Mouse (Mus musculus) heart, embryonic 14.5 days (tissue): ENCODE data around the gene Gna15. TPM values are rescaled to one million over a fixed set of nuclear protein-coding genes. Genes with fewer than 3 reads are reported as not detected.

Source experiments
- ATAC-seq: fragments of 200-750 bp; cut with Nextera tagmentation; 2 replicates; pipeline ENCODE4 v1.8.0; 2017; ENCODE audit warnings: low read depth, moderate TSS enrichment; ENCODE audit not compliant: insufficient number of reproducible peaks, insufficient read depth, low FRiP score
- H3K27ac ChIP-seq, 2 experiments: fragments of 200-500 bp in 1 of 2; fragments of 300-500 bp in 1 of 2; sonication (generic) in 1 of 2; replicated peaks in 1 of 2; 2 replicates each; pipeline ENCODE4 v1.5.1; 2012 to 2014; ENCODE audit warnings: low read depth in 2 of 2, low read length in 2 of 2, control low read depth in 1 of 2, mild to moderate bottlenecking in 1 of 2, mixed read lengths in 1 of 2; ENCODE audit not compliant: control insufficient read depth in 1 of 2, insufficient read depth in 1 of 2
- H3K27me3 ChIP-seq: fragments of 300-500 bp; sonication (generic); 2 replicates; pipeline ENCODE4 v1.6.1; 2014; ENCODE audit warnings: mild to moderate bottlenecking, low read length, control low read depth; ENCODE audit not compliant: control insufficient read depth, insufficient read depth
- H3K36me3 ChIP-seq: fragments of 300-500 bp; sonication (generic); 2 replicates; pipeline ENCODE4 v1.6.1; 2014; ENCODE audit warnings: mild to moderate bottlenecking, control low read depth, low read length, mixed read lengths; ENCODE audit not compliant: control insufficient read depth, insufficient read depth
- H3K4me1 ChIP-seq, 2 experiments: fragments of 200-500 bp in 1 of 2; fragments of 300-500 bp in 1 of 2; sonication (generic) in 1 of 2; 2 replicates each; pipeline ENCODE4 v1.6.1; 2012 to 2014; ENCODE audit warnings: low read length in 2 of 2, control low read depth in 1 of 2, mixed read lengths in 1 of 2; ENCODE audit not compliant: control insufficient read depth in 2 of 2, insufficient read depth in 2 of 2
- H3K4me2 ChIP-seq: fragments of 300-500 bp; sonication (generic); 2 replicates; pipeline ENCODE4 v1.6.1; 2014; ENCODE audit warnings: mild to moderate bottlenecking, low read length
- H3K4me3 ChIP-seq, 2 experiments: fragments of 200-500 bp in 1 of 2; fragments of 300-500 bp in 1 of 2; sonication (generic) in 1 of 2; 2 replicates each; pipeline ENCODE4 v1.5.1; 2012 to 2014; ENCODE audit warnings: low read length in 2 of 2, mild to moderate bottlenecking in 2 of 2, control low read depth in 1 of 2, low read depth in 1 of 2, moderate library complexity in 1 of 2; ENCODE audit not compliant: control insufficient read depth in 1 of 2, insufficient read depth in 1 of 2
- H3K9ac ChIP-seq: fragments of 300-500 bp; sonication (generic); 2 replicates; pipeline ENCODE4 v1.6.1; 2014; ENCODE audit warnings: mild to moderate bottlenecking, low read length
- H3K9me3 ChIP-seq: fragments of 300-500 bp; sonication (generic); 2 replicates; pipeline ENCODE4 v1.6.1; 2016; ENCODE audit warnings: low read length, control low read depth; ENCODE audit not compliant: control insufficient read depth
- WGBS: fragments of 180-500 bp; shearing (Covaris S2); extraction: QIAGEN DNeasy Blood & Tissue Kit; methylation state at CpG from one replicate; pipeline ENCODE4 v1.1.7; 2014; 5-methylcytosine and 5-hydroxymethylcytosine counted together
- polyA plus RNA-seq: library from polyadenylated mRNA; unstranded; fragments of >200 nt; fragmentation: Nextera tagmentation; extraction: Ambion mirVana; gene quantifications from 2 replicates; pipeline ENCODE4 v1.2.1, GENCODE M21; 2014

The Gna15 gene
- polyA plus RNA-seq, 1 experiment from 2014 or later = 0.89 TPM

- Histone ChIP-seq H3K9me3 (no peaks in the 10 kb centered on the region), H3K4me3 (peak overlapping the region; percentile 24 to 25), H3K4me1 (peaks cover 0 to 10% of the 10 kb centered on the region in 2 experiments; a peak in 3 of 4 replicates), H3K4me2 (peak overlapping the region; percentile 49), H3K27ac (no peak overlapping the region), H3K9ac (no peak overlapping the region), H3K36me3 (no peaks in the 10 kb centered on the region), H3K27me3 (peaks cover 94% of the 10 kb centered on the region)
- peak; percentile 38; the same call in 1 of the 2 replicates for ATAC-seq
- WGBS = 2% methylated on average over 30 of the region's 33 CpGs
Observed at GRCm38 (mm10) chr10:81464405-81465264, 59.4 kb downstream of the Gna15 start.

- H3K4me1 ChIP-seq = peaks cover 0 to 10% of the 10 kb centered on the region in 2 experiments; a peak in 3 of 4 replicates
Observed at GRCm38 (mm10) chr10:81463531-81463930, 60.5 kb downstream of the Gna15 start.

GRCm38 (mm10) chr10:81462917-81463316 is 61.1 kb downstream of the Gna15 start:
- no peak for ATAC-seq
- H3K36me3 ChIP-seq = no peaks in the 10 kb centered on the region
- H3K27ac ChIP-seq = no peak overlapping the region
- H3K4me1 ChIP-seq = peaks cover 0 to 10% of the 10 kb centered on the region in 2 experiments; a peak in 3 of 4 replicates
- no peak overlapping the region for H3K9ac ChIP-seq
- WGBS = 71% methylated on average over 7 of the region's 7 CpGs
- peaks cover 98% of the 10 kb centered on the region for H3K27me3 ChIP-seq
- no peak overlapping the region for H3K4me3 ChIP-seq
- H3K9me3 ChIP-seq = no peaks in the 10 kb centered on the region
- no peak overlapping the region for H3K4me2 ChIP-seq

More at GRCm38 (mm10) chr10:81463531-81463930, 60.5 kb downstream of the Gna15 start:
- peaks cover 98% of the 10 kb centered on the region for H3K27me3 ChIP-seq
- no peak overlapping the region for H3K27ac ChIP-seq
- H3K9me3 ChIP-seq = no peaks in the 10 kb centered on the region
- ATAC-seq = no peak
- H3K36me3 ChIP-seq = no peaks in the 10 kb centered on the region
- H3K4me3 ChIP-seq = no peak overlapping the region
- H3K4me2 ChIP-seq = no peak overlapping the region
- no peak overlapping the region for H3K9ac ChIP-seq
- WGBS = 58% methylated on average over 4 of the region's 4 CpGs

- WGBS = 35% methylated on average over 7 of the region's 7 CpGs
- no peak for ATAC-seq
Observed at GRCm38 (mm10) chr10:81462415-81462804, 61.6 kb downstream of the Gna15 start.

GRCm38 (mm10) chr10:81461673-81462414 is 62.2 kb downstream of the Gna15 start:
- no peak overlapping the region for H3K9ac ChIP-seq
- no peaks in the 10 kb centered on the region for H3K9me3 ChIP-seq
- H3K27ac ChIP-seq = no peak overlapping the region
- no peaks in the 10 kb centered on the region for H3K36me3 ChIP-seq
- 5% methylated on average over 16 of the region's 16 CpGs for WGBS
- H3K27me3 ChIP-seq = peaks cover 98% of the 10 kb centered on the region
- peaks cover 0 to 10% of the 10 kb centered on the region in 2 experiments; a peak in 3 of 4 replicates for H3K4me1 ChIP-seq
- no peak overlapping the region for H3K4me2 ChIP-seq
- ATAC-seq = no peak
- H3K4me3 ChIP-seq = no peak overlapping the region

More at GRCm38 (mm10) chr10:81462415-81462804, 61.6 kb downstream of the Gna15 start:
- Histone ChIP-seq H3K27me3 (peaks cover 98% of the 10 kb centered on the region), H3K4me1 (peaks cover 0 to 10% of the 10 kb centered on the region in 2 experiments; a peak in 3 of 4 replicates), H3K4me2 (no peak overlapping the region), H3K9ac (no peak overlapping the region), H3K27ac (no peak overlapping the region), H3K9me3 (no peaks in the 10 kb centered on the region), H3K36me3 (no peaks in the 10 kb centered on the region), H3K4me3 (no peak overlapping the region)

- ATAC-seq = no peak
- Histone ChIP-seq H3K4me3 (no peak overlapping the region), H3K27ac (no peak overlapping the region), H3K27me3 (peaks cover 97% of the 10 kb centered on the region), H3K36me3 (no peaks in the 10 kb centered on the region), H3K9me3 (no peaks in the 10 kb centered on the region), H3K4me2 (no peak overlapping the region), H3K9ac (no peak overlapping the region), H3K4me1 (peaks cover 0 to 10% of the 10 kb centered on the region in 2 experiments; a peak in 3 of 4 replicates)
- WGBS = 35% methylated on average over 11 of the region's 11 CpGs
Observed at GRCm38 (mm10) chr10:81460951-81461350, 63.1 kb downstream of the Gna15 start.

- Histone ChIP-seq H3K36me3 (no peaks in the 10 kb centered on the region), H3K9me3 (no peaks in the 10 kb centered on the region), H3K27me3 (peaks cover 97% of the 10 kb centered on the region), H3K9ac (no peak overlapping the region), H3K4me2 (peak overlapping the region; percentile 13; the same call in 1 of the 2 replicates), H3K4me3 (0 out of 4 replicates have a peak overlapping the region, but pooled peaks of 1 of the 2 experiments have one; percentile 6), H3K4me1 (peaks cover 0 to 10% of the 10 kb centered on the region in 2 experiments; a peak in 3 of 4 replicates), H3K27ac (no peak overlapping the region)
- WGBS = 32% methylated on average over 16 of the region's 20 CpGs
- ATAC-seq = no peak
Observed at GRCm38 (mm10) chr10:81460471-81460870, 63.6 kb downstream of the Gna15 start.
